Mouse (Mus musculus): ENCODE measurements around the gene Kctd6.
"Not testable (repeated sequence)": the region's sequence is repeated elsewhere in the genome, so short reads cannot be mapped to it uniquely, and the experiment has no call there.

The Kctd6 gene

DNA sequence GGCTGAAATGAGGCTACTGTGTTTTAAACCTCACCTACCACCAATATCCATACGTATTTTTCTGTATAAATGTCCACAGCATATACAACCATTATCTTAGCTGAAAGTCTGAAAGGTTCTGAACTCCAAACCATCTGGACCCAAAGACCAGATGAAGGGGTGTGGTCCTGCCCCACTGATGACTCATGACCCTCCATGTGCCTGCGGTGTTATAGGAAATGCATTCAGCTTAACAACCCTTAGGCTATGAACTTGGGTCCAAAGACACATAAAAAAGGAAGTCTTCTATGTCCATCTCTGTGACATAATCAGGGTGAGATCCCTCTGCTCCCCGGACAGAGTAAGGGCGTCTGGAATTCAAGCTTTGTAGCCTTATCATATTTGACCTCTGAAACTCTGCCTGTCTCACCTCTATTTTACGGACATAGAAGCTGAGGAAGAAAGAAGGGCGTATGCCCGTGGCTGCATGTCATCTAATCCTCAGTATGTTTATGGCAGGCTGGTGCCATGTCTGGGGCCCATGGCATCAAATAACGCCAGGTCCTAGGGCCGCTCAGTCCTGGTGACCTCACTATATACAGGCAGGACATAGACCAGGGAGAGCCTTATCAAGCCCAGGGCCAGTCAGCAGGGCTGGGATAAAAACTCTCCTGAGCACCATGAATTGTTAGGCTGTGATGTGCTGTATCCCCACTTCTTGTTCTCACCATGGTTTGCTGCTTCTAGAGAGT lies 36.4 kb downstream of the Kctd6 start:
- no peak for DNase-seq (ENCODE audit: low spot score in 2 of 2)

DNA sequence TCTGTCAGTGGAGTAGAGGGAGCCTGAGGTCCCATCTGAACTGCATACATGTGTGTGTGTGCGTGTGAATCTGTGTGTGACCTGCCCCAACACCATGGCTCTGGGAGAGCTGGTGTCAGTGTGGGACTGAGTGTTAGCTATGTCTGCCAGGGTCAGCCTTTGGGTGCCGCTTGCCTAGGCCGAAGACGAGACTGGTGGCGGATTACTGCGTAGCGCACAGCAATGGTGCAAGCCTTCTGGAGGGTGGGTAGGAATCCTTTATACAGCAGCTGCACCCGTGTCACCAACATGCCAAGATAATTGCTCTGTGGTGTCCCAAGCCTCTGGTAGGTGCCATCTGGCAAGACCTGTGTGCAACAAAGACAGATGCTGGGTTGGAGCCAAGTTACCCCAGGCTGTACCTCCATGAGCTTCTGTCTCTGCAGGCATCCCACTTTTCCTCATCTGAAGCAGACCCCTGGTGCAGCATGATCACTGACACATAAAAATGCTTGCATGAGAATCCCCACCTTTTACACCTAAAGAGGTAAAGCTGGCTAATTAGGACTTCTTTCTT lies 37.5 kb downstream of the Kctd6 start:
- no peak for DNase-seq (ENCODE audit: low spot score in 2 of 2)

- DNase-seq (ENCODE audit: low spot score in 2 of 2), result peak; percentile 19 to 27
These were observed 41.3 kb downstream of the Kctd6 start for GRCm38 (mm10) chr14:8255076-8255729.

DNA sequence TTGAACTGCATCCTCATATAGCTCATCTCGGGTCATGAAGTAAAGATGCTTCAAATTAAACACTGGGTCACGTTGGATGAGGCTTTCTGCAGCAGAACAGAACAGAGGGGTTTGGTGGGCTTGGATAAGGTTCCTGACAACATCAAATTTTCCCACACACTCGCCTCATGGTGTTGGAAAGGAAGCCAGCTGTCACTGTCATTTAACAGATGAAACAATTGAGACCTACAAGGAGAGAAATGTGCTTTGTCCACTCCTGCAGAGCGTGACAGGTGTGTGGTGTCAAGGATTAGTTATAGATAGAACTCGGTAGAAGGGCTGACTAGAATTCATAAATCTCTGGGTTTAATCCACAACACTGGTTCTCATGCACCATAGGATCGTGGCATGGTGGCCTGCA lies 42.1 kb downstream of the Kctd6 start:
- DNase-seq (ENCODE audit: low spot score in 2 of 2), result no peak

GRCm38 (mm10) chr14:8256881-8257280 lies 42.9 kb downstream of the Kctd6 start:
- DNase-seq (ENCODE audit: low spot score in 2 of 2), result no peak

GRCm38 (mm10) chr14:8257521-8258334 lies 43.8 kb downstream of the Kctd6 start:
- no peak for DNase-seq (ENCODE audit: low spot score in 2 of 2)

- DNase-seq (ENCODE audit: low spot score in 2 of 2), result no peak
These were observed 44.3 kb downstream of the Kctd6 start for GRCm38 (mm10) chr14:8258335-8258627.

DNA sequence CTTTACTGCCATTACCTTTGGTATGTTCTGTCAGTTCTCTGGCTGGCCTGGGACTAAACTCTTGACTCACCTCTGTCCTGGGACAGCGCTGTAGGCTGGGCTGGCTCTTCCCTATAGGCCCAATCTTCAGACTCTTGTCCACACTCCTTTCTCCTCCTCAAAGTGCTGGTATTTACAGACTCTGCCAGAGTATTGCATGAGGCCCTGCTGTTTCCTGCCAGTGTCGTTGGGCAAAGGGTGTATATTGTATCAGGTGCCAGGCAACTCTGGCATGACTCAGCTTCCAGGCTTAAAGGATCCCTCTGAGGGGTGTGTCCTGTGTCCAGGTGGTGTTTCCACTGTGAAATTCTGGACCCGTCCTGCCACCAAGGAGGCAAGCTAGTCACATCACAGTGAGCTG lies 44.8 kb downstream of the Kctd6 start:
- no peak for DNase-seq (ENCODE audit: low spot score in 2 of 2)

DNA sequence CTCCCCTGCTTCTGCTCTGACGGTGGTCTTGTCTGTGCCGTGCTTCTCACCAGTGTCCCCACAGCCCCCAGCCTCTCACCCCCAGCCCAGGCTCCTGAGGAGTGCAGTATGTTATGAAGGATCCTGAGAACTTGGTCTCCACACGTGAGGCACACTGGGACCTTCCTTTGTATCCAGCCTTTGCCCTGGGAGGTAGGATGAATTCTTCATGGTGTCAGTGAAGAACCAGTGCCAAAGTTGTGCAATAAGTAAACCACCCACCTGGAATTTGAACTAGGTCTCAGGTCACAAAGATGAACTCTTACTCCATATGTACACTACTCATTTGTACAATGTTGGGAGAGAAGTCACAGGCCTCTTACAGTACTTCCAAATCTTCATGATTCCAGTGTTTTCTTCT lies 45.2 kb downstream of the Kctd6 start, which contains the start of gene Acox2:
TSS of gene Acox2 (minus strand) at position 188 of the 400 bp plus-strand sequence.
- no peak for DNase-seq (ENCODE audit: low spot score in 2 of 2)

- DNase-seq (ENCODE audit: low spot score in 2 of 2), result no peak
These were observed 46.3 kb downstream of the Kctd6 start for GRCm38 (mm10) chr14:8260214-8260613.

- no peak for DNase-seq (ENCODE audit: low spot score in 2 of 2)
These were observed 48.3 kb downstream of the Kctd6 start for GRCm38 (mm10) chr14:8262242-8262641.

DNA sequence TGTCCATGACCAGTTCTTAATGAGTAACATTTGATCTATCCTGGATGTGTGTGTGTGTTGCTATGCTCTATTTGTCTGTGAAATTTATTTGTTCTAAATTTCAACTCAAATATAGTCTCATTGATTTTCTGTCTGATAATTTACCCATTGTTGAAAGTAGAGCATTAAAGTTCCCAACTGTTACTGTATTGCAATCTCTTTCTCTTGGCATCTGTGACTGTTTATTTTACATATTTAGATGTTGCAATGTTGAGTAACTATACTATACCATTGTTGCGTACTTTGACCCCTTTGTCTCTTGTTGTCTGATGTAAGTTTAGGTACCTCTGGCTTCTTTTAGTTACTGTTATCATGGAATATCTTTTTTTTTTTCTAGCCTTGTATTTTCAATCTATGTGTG lies 50.4 kb downstream of the Kctd6 start:
- no peak for DNase-seq (ENCODE audit: low spot score in 2 of 2)

DNA sequence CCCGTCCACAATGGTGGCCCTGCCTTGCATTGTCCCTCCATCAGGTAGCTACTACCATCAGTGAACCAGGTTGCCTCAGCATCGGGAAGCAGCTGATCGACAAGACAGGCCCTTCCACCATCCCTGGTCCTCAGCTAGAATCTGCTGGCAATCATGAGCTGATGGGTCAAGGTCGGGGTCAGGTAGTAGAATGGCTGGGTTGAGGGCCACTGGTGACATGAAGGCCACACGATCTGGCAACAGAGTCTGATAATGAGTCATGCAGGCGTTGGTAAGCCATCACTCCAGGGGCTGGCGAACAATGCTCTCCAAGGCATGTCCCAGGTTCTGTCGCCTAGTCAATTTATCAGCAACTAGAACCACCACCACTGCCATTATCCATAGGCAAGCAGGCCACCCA lies 57.3 kb downstream of the Kctd6 start:
- not testable (repeated sequence) for DNase-seq (ENCODE audit: low spot score in 2 of 2)
